ENCODE assay signal across 20 mouse cellular contexts in genomic region chr9:84240491-84240975, GRCm38 (mm10).
DNase-seq lines count a peak whose midpoint lies in the region; ATAC-seq lines count a peak whose summit lies in the region.
"Had no signal": no experiment of that assay in that cellular context is flagged by ENCODE, and none has a peak within 500 bp of the region (broad histone marks: within the 10 kb centered on the region; RNA-seq: fewer than 3 reads in every experiment).

No protein-coding gene starts in this region.

- DNase-seq in ES-CJ7 (ENCODE audit: low read depth, low spot score) (peak; percentile 92), R1 (ENCODE audit: low read depth, low spot score) (peak; percentile 95)
- DNase-seq in layer of hippocampus, postnatal 25 days (ENCODE audit: extremely low spot score in 1 of 2, low spot score in 1 of 2): no peak
- DNase-seq: adrenal gland, adult 8-10 months; adrenal gland, postnatal 14 days; adrenal gland, postnatal 36 days; cerebellum, adult 11-12 months; cerebellum, adult 2 months; cerebellum, adult 9-10 months; cerebellum, postnatal 10 days; cerebellum, postnatal 25 days had no signal

- H3K27me3 ChIP-seq in forebrain, embryonic 15.5 days: no peaks in the 10 kb centered on the region
- no peaks in the 10 kb centered on the region for H3K27me3 ChIP-seq in intestine, embryonic 16.5 days (replicated peaks; ENCODE audit: control insufficient read depth, insufficient read depth, low read length)
- H3K27me3 ChIP-seq: embryonic facial prominence, embryonic 12.5 days; forebrain, embryonic 13.5 days; Patski had no signal

- 83% methylated on average over 4 of the region's 4 CpGs for WGBS in forebrain, embryonic 15.5 days
- 81% methylated on average over 4 of the region's 4 CpGs for WGBS in intestine, embryonic 16.5 days

- H3K9me3 ChIP-seq in forebrain, embryonic 15.5 days: no peaks in the 10 kb centered on the region
- H3K9me3 ChIP-seq in intestine, embryonic 16.5 days (ENCODE audit: control insufficient read depth, low read length): no peaks in the 10 kb centered on the region
- H3K9me3 ChIP-seq: embryonic facial prominence, embryonic 10.5 days; embryonic facial prominence, embryonic 12.5 days; forebrain, embryonic 13.5 days; G1E had no signal

- H3K36me3 ChIP-seq in forebrain, embryonic 15.5 days: no peaks in the 10 kb centered on the region
- no peaks in the 10 kb centered on the region for H3K36me3 ChIP-seq in intestine, embryonic 16.5 days (ENCODE audit: control insufficient read depth, insufficient read depth, low read length)
- H3K36me3 ChIP-seq: embryonic facial prominence, embryonic 10.5 days; embryonic facial prominence, embryonic 12.5 days; G1E had no signal

- no peak overlapping the region for H3K4me3 ChIP-seq in forebrain, embryonic 15.5 days
- no peak overlapping the region for H3K4me3 ChIP-seq in intestine, embryonic 16.5 days (ENCODE audit: low read length)
- H3K4me3 ChIP-seq: embryonic facial prominence, embryonic 10.5 days; embryonic facial prominence, embryonic 12.5 days; forebrain, embryonic 13.5 days had no signal

- H3K4me1 ChIP-seq in forebrain, embryonic 15.5 days: no peaks in the 10 kb centered on the region
- H3K4me1 ChIP-seq in intestine, embryonic 16.5 days (ENCODE audit: control insufficient read depth, insufficient read depth, low read length): no peaks in the 10 kb centered on the region
- H3K4me1 ChIP-seq: embryonic facial prominence, embryonic 10.5 days; embryonic facial prominence, embryonic 12.5 days; forebrain, embryonic 13.5 days had no signal

- no peak overlapping the region for H3K27ac ChIP-seq in forebrain, embryonic 15.5 days (replicated peaks)
- H3K27ac ChIP-seq in intestine, embryonic 16.5 days (ENCODE audit: low read length): no peak overlapping the region
- H3K27ac ChIP-seq: embryonic facial prominence, embryonic 10.5 days; embryonic facial prominence, embryonic 12.5 days; forebrain, embryonic 13.5 days had no signal

- no peak for ATAC-seq in forebrain, embryonic 15.5 days (replicated peaks)
- no peak for ATAC-seq in intestine, embryonic 16.5 days
- ATAC-seq: activated CD4-positive, CD25-positive, alpha-beta regulatory T cell, adult 4 months; forebrain, embryonic 13.5 days; forebrain, embryonic 16.5 days; Patski had no signal

- no peak overlapping the region for H3K9ac ChIP-seq in forebrain, embryonic 15.5 days (replicated peaks)
- no peak overlapping the region for H3K9ac ChIP-seq in intestine, embryonic 16.5 days (ENCODE audit: low read depth, low read length)
- H3K9ac ChIP-seq: embryonic facial prominence, embryonic 12.5 days; forebrain, embryonic 13.5 days had no signal

- H3K4me2 ChIP-seq in forebrain, embryonic 15.5 days (replicated peaks): no peak overlapping the region
- no peak overlapping the region for H3K4me2 ChIP-seq in intestine, embryonic 16.5 days (ENCODE audit: low read depth, low read length)
- H3K4me2 ChIP-seq: embryonic facial prominence, embryonic 12.5 days; forebrain, embryonic 13.5 days had no signal

Comparison
In these comparisons a context has a peak if more than half of its experiments do, and no peak if none do; other contexts are left out.
1. DNase-seq: peak in ES-CJ7 (single experiment) and R1 (single experiment); none in layer of hippocampus, postnatal 25 days (0 of 2).